Mouse (Mus musculus): Measurements from ENCODE around the gene Gpr75. TPM values are rescaled to one million over a fixed set of nuclear protein-coding genes. Genes with fewer than 3 reads are reported as not detected.

Gpr75 gene
- polyA plus RNA-seq, 1 experiment from 2014 or later: 7.6 TPM

Other genes with a start within 250 kb of the Gpr75 start
- gene Acyp2, start 235.8 kb upstream of the Gpr75 start, polyA plus RNA-seq (2015; fragmentation: Nextera tagmentation; extraction: Ambion mirVana): 40.4 and 47.3 TPM in 2 replicates
- 13.1 TPM in 2 replicates for gene Psme4, start 113.6 kb upstream of the Gpr75 start, polyA plus RNA-seq (2015; fragmentation: Nextera tagmentation; extraction: Ambion mirVana)
- 28.3 and 28.5 TPM in 2 replicates for gene Asb3, start 58 bp downstream of the Gpr75 start, polyA plus RNA-seq (2015; fragmentation: Nextera tagmentation; extraction: Ambion mirVana)
- 11.7 and 12.3 TPM in 2 replicates for gene Erlec1, start 69.0 kb downstream of the Gpr75 start, polyA plus RNA-seq (2015; fragmentation: Nextera tagmentation; extraction: Ambion mirVana)
- 30.1 and 32.6 TPM in 2 replicates for gene Chac2, start 101.0 kb downstream of the Gpr75 start, polyA plus RNA-seq (2015; fragmentation: Nextera tagmentation; extraction: Ambion mirVana)